Mouse (Mus musculus) CD4-positive, CD25-positive, alpha-beta regulatory T cell, adult 4 months (primary cell): ENCODE results near the gene Nipa2. TPM values are rescaled to one million over a fixed set of nuclear protein-coding genes. Genes with fewer than 3 reads are reported as not detected.
"Not testable (repeated sequence)": the region's sequence is repeated elsewhere in the genome, so short reads cannot be mapped to it uniquely, and the experiment has no call there.

Experiments
- ATAC-seq: one replicate; pipeline ENCODE4 v1.8.0; 2017
- polyA plus RNA-seq, 2 experiments: library from polyadenylated mRNA; unstranded; fragments of 100-300 nt; shearing (Covaris generic); gene quantifications; one replicate each; pipeline ENCODE4 v1.2.1; 2017

Gene Nipa2
- polyA plus RNA-seq, 2 experiments from 2014 or later = 13.9 to 14.6 TPM

GRCm38 (mm10) chr7:55935025-55935424, 27.3 kb downstream of the Nipa2 start:
- no peak for ATAC-seq

DNA sequence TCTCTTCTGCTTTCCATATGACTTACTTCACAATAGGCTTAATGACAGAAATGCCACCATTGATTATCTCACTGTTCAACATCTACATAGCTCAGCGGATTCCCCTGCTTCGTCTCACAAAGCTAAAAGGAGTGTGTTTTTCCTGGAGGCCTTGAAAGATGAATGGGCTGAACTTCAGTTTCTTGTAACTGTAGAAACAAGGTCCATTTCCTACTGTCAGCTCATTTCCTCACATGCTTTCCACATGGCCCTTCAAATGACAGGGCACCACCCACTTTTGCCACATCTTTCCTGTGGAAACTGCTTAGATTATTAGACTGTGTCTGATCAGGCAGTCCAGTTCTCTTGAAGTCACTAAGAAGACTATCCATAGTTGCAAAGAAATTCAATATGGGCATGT, 33.6 kb downstream of the Nipa2 start:
- no peak for ATAC-seq

DNA sequence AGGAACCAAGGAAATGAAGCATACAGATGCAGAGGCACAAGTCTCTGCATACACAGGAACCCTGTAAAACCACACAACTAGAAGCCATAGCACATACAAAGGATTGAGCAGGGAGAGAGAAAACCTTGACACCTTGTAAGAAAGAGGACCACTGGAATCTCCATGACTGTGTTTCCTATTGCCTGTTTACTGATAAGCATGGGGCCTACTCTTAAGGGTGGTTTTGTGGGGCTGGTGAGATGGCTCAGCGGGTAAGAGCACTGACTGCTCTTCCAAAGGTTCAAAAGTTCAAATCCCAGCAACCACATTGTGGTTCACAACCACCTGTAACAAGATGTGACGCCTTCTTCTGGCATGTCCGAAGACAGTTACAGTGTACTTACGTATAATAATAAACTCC, 35.0 kb downstream of the Nipa2 start:
- ATAC-seq = no peak

DNA sequence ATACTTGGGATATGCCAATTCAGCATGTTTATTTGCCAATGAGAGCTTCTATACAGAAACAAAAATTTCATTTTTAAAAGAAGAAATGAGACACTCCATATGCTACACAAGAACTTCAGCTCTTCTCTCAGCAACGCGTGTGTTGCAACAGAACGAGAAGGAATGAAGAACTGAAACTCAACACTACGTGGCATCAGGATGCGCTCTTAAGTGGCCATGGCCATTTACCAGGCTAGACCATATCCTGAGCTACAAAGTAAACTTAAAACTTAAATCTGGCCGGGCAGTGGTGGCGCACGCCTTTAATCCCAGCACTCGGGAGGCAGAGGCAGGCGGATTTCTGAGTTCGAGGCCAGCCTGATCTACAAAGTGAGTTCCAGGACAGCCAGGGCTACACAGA, 43.9 kb downstream of the Nipa2 start:
- ATAC-seq = not testable (repeated sequence)

DNA sequence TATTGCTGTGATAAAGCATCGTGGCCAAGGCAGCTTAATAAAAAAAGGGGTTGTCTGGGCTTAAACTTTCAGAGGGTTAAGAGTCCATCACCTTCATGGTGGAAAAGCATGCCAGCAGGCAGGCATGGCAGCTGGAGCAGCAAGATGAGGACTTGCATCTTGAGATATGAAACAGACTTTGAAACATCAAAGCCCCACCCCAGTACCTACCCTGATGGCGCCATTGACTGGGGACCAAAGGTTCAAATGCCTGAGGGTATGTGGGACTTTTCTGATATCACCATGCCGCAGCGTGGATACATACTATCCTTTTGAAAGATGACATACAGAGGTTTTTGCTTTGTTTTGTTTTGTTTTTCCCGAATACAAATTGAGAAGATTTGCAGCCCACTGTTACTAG, 50.2 kb downstream of the Nipa2 start:
- no peak for ATAC-seq

- peak; percentile 63 for ATAC-seq
These were observed 50.9 kb downstream of the Nipa2 start for GRCm38 (mm10) chr7:55911371-55911770.

- no peak for ATAC-seq
These were observed 51.9 kb downstream of the Nipa2 start for GRCm38 (mm10) chr7:55910356-55910755.

GRCm38 (mm10) chr7:55909519-55909918, 52.8 kb downstream of the Nipa2 start:
- ATAC-seq = no peak

DNA sequence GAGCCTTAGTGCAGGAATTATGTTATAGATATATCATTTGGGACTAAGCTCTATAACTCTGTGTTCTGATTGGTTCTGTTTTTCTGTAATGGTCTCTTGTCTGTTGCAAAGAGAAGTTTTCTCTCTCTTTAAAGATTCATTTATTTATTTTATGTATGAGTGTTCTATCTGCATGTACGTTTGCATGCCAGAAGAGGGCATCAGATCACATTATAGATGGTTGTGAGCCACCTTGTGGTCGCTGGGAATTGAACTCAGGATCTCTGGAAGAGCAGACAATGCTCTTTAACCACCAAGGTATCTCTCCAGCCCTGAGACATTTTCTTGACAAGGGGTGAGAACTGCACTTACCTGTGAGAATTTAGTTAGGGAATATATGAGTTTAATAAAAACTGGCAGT, 56.8 kb downstream of the Nipa2 start:
- ATAC-seq = no peak

GRCm38 (mm10) chr7:55903766-55904165, 58.5 kb downstream of the Nipa2 start:
- no peak for ATAC-seq

DNA sequence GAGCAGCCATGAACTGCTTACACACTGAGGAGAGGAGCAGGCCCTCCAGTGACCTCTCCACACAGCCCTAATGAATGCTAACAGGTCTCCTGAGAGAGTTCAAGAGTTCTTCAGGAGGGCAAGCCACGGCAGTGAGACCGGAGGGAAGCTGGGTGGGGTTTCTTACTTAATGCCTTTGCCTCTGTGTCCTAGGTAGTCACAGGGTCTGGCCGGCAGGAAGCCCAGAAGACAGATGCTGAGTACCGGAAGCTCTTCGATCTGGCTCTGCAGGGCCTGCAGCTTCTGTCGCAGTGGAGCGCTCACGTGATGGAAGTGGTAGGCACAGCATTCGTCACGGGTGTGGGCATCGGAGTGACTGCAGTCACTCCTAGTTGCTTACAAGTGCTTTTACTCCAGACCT, 70.5 kb downstream of the Nipa2 start:
- peak; percentile 37 for ATAC-seq

DNA sequence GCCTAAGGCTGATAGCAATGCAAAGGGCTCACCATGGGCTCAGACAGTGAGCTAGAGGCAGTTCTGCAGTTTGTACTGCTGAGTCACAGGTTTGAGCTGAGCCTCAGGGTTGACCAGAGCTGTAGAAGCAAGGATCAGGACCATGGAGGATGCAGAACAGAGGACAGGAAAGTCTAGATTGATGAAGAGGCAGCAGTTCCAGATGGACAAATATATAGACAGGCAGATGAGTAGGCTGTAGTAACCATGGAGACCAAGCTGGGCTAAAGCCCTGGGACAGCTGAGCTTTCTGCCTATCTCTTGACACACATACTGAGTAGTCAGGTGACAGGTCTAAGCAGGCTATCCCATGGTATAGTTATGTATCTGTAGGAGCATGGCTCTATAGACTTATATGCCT, 71.5 kb downstream of the Nipa2 start:
- no peak for ATAC-seq

- ATAC-seq = no peak
These were observed 72.3 kb downstream of the Nipa2 start for GRCm38 (mm10) chr7:55889996-55890395.

DNA sequence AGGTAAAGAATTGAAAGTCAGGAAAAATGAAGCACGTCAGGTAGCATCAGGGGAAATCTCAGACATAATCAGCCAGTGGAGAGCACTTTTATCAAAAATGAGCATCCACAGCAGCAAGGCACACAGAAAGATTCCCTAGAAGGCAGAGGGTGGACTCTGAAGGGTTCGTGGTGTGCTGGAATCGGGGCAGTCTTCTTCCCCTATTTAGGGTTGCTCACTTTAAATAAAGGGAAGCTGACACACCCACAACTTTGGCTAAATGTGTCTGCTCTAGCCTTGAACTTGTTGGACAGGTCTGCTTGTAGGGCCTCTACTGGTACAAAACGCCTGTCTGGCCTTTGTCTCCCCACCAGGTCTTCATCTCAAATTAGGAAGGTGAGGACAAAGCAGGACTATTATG, 73.7 kb downstream of the Nipa2 start:
- ATAC-seq = no peak

Other genes with a start within 250 kb of the Nipa2 start
- 1 to 10 TPM in 1 of 2 experiments, not detected in 1; 1.4 TPM for gene Siglech, start 194.3 kb downstream of the Nipa2 start, polyA plus RNA-seq
- gene Tubgcp5, start 168.3 kb downstream of the Nipa2 start, polyA plus RNA-seq = 10 to 100 TPM; 43.4 to 48.6 TPM
- gene Cyfip1, start 120.7 kb downstream of the Nipa2 start, polyA plus RNA-seq = 100 to 1,000 TPM in 1 of 2 experiments, 10 to 100 TPM in 1; 69.2 to 104 TPM
- gene Nipa1, start 57.5 kb upstream of the Nipa2 start, polyA plus RNA-seq = not detected
- 10 to 100 TPM; 19.9 to 36.6 TPM for gene Herc2, start 87.7 kb upstream of the Nipa2 start, polyA plus RNA-seq